Mouse (Mus musculus): ENCODE results near the gene Sp4.

DNA sequence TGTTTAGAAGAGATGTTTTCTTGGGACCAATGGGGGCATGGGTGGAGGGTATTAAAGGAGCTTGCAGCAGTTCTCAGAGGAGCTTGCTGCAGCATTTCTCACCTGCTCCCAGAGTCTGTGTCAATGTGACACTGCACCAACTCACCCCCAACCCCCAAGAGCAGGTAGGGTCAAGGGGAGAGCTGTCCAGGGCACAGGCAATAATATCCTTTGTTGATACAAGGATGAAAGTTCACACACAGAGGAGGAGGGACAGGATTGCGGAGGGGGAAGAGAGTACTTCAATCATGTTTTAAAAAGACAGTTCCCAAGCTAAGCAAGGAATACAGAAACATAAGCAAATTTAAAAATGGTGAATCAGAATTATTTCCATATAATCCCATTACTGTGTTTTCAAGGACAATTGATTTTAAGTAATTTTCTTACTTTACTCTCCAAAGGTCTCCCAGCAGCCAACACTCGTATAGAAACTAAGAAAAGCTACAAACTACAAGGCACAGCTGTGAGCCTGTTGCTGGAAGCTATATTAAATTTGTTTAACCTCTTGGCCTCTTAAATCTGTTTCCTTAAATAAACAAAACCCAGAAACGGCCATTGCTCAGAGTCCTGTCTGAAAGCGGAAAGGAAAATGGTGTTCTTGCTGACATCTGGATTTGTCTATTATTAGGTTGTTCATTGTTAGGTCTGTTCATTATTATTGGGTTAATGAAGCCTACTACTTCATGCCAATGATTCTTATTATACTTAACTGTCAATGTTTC, 114.9 kb downstream of the Sp4 start:
- no peak for TF ChIP-seq HCFC1 (IDR thresholded peaks at IDR 0.05; ENCODE audit: borderline replicate concordance, insufficient read depth, low read length)
- no peak for TF ChIP-seq ZNF384 (IDR thresholded peaks at IDR 0.05; ENCODE audit: low read depth, low read length)
- no peak for TF ChIP-seq ZC3H11A (IDR thresholded peaks at IDR 0.05; ENCODE audit: borderline replicate concordance, low read depth, low read length)
- TF ChIP-seq MAFK (IDR thresholded peaks at IDR 0.05; ENCODE audit: insufficient read depth, low read depth, low read length): no peak

Measured in ES-E14 (cell line).